Mouse (Mus musculus): ENCODE results near the gene Pdzd8. TPM values are rescaled to one million over a fixed set of nuclear protein-coding genes. Genes with fewer than 3 reads are reported as not detected.

The Pdzd8 gene
- polyA plus RNA-seq, 1 experiment from 2014 or later = 16.5 TPM

GRCm38 (mm10) chr19:59344304-59344711, 1.3 kb downstream of the Pdzd8 start:
- DNase-seq (peak; percentile 58), ATAC-seq (ENCODE audit: insufficient read depth) (no peak)
- H3K27me3 ChIP-seq (ENCODE audit: insufficient read depth, low read length) = no peaks in the 10 kb centered on the region
- H3K36me3 ChIP-seq (ENCODE audit: insufficient read depth) = no peaks in the 10 kb centered on the region
- H3K27ac ChIP-seq (ENCODE audit: low read depth) = no peak overlapping the region
- no peaks in the 10 kb centered on the region for H3K9me3 ChIP-seq (ENCODE audit: low read depth, low read length)
- peak overlapping the region; percentile 98 for H3K4me2 ChIP-seq
- H3K4me1 ChIP-seq (ENCODE audit: insufficient read depth) = peaks cover 6% of the 10 kb centered on the region
- peak overlapping the region; percentile 91 for H3K9ac ChIP-seq
- under 1% methylated on average over 14 of the region's 14 CpGs for WGBS
- TF ChIP-seq CTCF (IDR thresholded peaks at IDR 0.05; ENCODE audit: low read depth) = no peak
- peak overlapping the region; percentile 91 for H3K4me3 ChIP-seq (ENCODE audit: low read depth, low read length)

DNA sequence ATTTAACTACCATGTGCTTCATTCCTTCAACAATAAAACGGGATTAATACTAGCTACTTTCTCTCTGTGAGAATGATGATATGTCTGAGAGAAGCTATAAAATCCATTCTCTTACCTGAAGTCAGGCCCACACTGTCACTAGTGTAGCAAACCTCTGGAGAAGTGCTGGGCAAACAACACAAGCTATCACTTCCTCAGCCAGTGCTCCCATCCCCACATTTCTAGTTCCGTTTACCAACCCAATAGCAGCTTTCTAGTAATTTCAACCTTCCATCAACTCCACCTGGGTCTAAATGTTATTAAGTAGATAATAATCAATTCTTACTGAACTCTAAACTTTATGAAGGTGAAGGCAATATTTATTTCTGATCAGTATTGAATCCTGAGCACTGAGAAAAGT, 2.6 kb downstream of the Pdzd8 start:
- H3K4me3 ChIP-seq (ENCODE audit: low read depth, low read length) = peak overlapping the region; percentile 91
- no peak overlapping the region for H3K27ac ChIP-seq (ENCODE audit: low read depth)
- DNase-seq = no peak
- no peaks in the 10 kb centered on the region for H3K27me3 ChIP-seq (ENCODE audit: insufficient read depth, low read length)
- peaks cover 6% of the 10 kb centered on the region for H3K4me1 ChIP-seq (ENCODE audit: insufficient read depth)
- no peak for TF ChIP-seq CTCF (IDR thresholded peaks at IDR 0.05; ENCODE audit: low read depth)
- WGBS = 25% methylated on average over 2 of the region's 2 CpGs
- ATAC-seq (ENCODE audit: insufficient read depth) = no peak
- no peaks in the 10 kb centered on the region for H3K36me3 ChIP-seq (ENCODE audit: insufficient read depth)
- no peaks in the 10 kb centered on the region for H3K9me3 ChIP-seq (ENCODE audit: low read depth, low read length)
- H3K4me2 ChIP-seq = peak overlapping the region; percentile 98
- peak overlapping the region; percentile 91 for H3K9ac ChIP-seq

- no peak for TF ChIP-seq CTCF (IDR thresholded peaks at IDR 0.05; ENCODE audit: low read depth)
- 73% methylated on average over 3 of the region's 3 CpGs for WGBS
- DNase-seq (no peak), ATAC-seq (ENCODE audit: insufficient read depth) (no peak)
- Histone ChIP-seq H3K4me1 (ENCODE audit: insufficient read depth) (peaks cover 6% of the 10 kb centered on the region), H3K9me3 (ENCODE audit: low read depth, low read length) (no peaks in the 10 kb centered on the region), H3K4me2 (no peak overlapping the region), H3K27ac (ENCODE audit: low read depth) (no peak overlapping the region), H3K36me3 (ENCODE audit: insufficient read depth) (no peaks in the 10 kb centered on the region), H3K4me3 (ENCODE audit: low read depth, low read length) (no peak overlapping the region), H3K9ac (no peak overlapping the region), H3K27me3 (ENCODE audit: insufficient read depth, low read length) (no peaks in the 10 kb centered on the region)
Measured at GRCm38 (mm10) chr19:59339908-59340307, 5.7 kb downstream of the Pdzd8 start.

GRCm38 (mm10) chr19:59337872-59338681, 7.5 kb downstream of the Pdzd8 start:
- Histone ChIP-seq H3K36me3 (ENCODE audit: insufficient read depth) (no peaks in the 10 kb centered on the region), H3K27me3 (ENCODE audit: insufficient read depth, low read length) (no peaks in the 10 kb centered on the region), H3K9ac (no peak overlapping the region), H3K4me3 (ENCODE audit: low read depth, low read length) (no peak overlapping the region), H3K27ac (ENCODE audit: low read depth) (no peak overlapping the region), H3K4me1 (ENCODE audit: insufficient read depth) (peaks cover 6% of the 10 kb centered on the region; the same call in 1 of the 2 replicates), H3K9me3 (ENCODE audit: low read depth, low read length) (no peaks in the 10 kb centered on the region), H3K4me2 (no peak overlapping the region)
- no peak for ATAC-seq (ENCODE audit: insufficient read depth)
- no peak for TF ChIP-seq CTCF (IDR thresholded peaks at IDR 0.05; ENCODE audit: low read depth)
- WGBS = 83% methylated on average over 3 of the region's 3 CpGs
- DNase-seq = no peak

GRCm38 (mm10) chr19:59336655-59337054, 8.9 kb downstream of the Pdzd8 start:
- H3K27me3 ChIP-seq (ENCODE audit: insufficient read depth, low read length) = no peaks in the 10 kb centered on the region
- H3K4me1 ChIP-seq (ENCODE audit: insufficient read depth) = no peaks in the 10 kb centered on the region
- no peaks in the 10 kb centered on the region for H3K36me3 ChIP-seq (ENCODE audit: insufficient read depth)
- H3K4me2 ChIP-seq = no peak overlapping the region
- ATAC-seq (ENCODE audit: insufficient read depth) (no peak), DNase-seq (no peak)
- no peak for TF ChIP-seq CTCF (IDR thresholded peaks at IDR 0.05; ENCODE audit: low read depth)
- WGBS = 93% methylated on average over 1 of the region's 1 CpGs
- no peaks in the 10 kb centered on the region for H3K9me3 ChIP-seq (ENCODE audit: low read depth, low read length)
- H3K9ac ChIP-seq = no peak overlapping the region
- H3K27ac ChIP-seq (ENCODE audit: low read depth) = no peak overlapping the region
- no peak overlapping the region for H3K4me3 ChIP-seq (ENCODE audit: low read depth, low read length)

DNA sequence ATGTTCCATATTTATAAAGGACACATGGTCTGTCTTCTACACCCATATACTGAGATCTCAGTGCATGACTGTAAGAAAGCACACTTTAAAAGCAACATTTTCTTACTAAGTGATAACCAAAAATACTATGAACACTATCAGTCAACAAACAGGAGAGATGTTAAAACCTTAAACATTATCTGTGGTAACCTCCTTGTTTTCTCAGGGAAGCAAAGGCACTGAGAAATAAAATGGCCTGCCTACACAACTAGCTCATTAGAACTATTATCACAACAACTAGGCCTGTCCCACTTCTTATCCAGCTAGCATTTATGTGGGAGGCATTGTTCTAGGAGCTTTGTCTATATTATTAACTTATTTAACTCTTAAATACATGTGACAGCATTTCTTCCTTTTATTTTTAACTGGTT, 14.8 kb downstream of the Pdzd8 start:
- Histone ChIP-seq H3K27ac (ENCODE audit: low read depth) (no peak overlapping the region), H3K36me3 (ENCODE audit: insufficient read depth) (no peaks in the 10 kb centered on the region; the same call in 1 of the 2 replicates), H3K9me3 (ENCODE audit: low read depth, low read length) (no peaks in the 10 kb centered on the region), H3K4me3 (ENCODE audit: low read depth, low read length) (no peak overlapping the region), H3K27me3 (ENCODE audit: insufficient read depth, low read length) (no peaks in the 10 kb centered on the region), H3K9ac (no peak overlapping the region), H3K4me1 (ENCODE audit: insufficient read depth) (no peaks in the 10 kb centered on the region), H3K4me2 (no peak overlapping the region)
- no peak for ATAC-seq (ENCODE audit: insufficient read depth)
- no peak for TF ChIP-seq CTCF (IDR thresholded peaks at IDR 0.05; ENCODE audit: low read depth)
- DNase-seq = no peak

DNA sequence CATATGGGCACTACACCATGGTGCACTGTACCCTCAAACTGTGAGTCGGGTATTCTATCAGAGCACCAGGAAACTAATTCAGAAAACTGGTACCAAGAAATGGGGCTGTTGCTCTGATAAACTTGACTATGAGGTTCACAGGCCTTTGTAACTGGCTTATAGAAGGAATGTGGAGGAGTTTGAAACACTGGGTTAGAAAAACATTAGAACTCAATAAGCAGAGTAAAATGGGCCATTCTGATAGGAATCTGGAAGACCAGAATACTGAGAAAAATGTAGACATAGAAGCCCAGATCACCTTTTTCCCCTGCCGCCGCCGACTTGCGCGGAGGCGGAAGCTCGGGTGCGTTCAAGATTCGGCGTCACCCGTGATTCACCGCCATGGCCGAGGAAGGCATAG, 23.6 kb downstream of the Pdzd8 start, which contains the start of gene Rps12-ps3:
Gene Rps12-ps3, plus strand, starts transcription at position 301 of the 400 bp plus-strand sequence.
- WGBS = 97% methylated on average over 11 of the region's 14 CpGs

More for the DNA sequence above, 23.6 kb downstream of the Pdzd8 start, which contains the start of gene Rps12-ps3:
- Histone ChIP-seq H3K4me2 (no peak within 1 kb of the TSS), H3K9ac (no peak within 1 kb of the TSS), H3K4me3 (ENCODE audit: low read depth, low read length) (no peak within 1 kb of the TSS), H3K4me1 (ENCODE audit: insufficient read depth) (no peaks in the 10 kb centered on the region), H3K27me3 (ENCODE audit: insufficient read depth, low read length) (no peaks in the 10 kb centered on the region), H3K27ac (ENCODE audit: low read depth) (no peak within 1 kb of the TSS), H3K9me3 (ENCODE audit: low read depth, low read length) (no peaks in the 10 kb centered on the region), H3K36me3 (ENCODE audit: insufficient read depth) (peaks cover 2% of the 10 kb centered on the region; the same call in 1 of the 2 replicates)
- ATAC-seq (ENCODE audit: insufficient read depth) (no peak), DNase-seq (no peak)
- no peak for TF ChIP-seq CTCF (IDR thresholded peaks at IDR 0.05; ENCODE audit: low read depth)

All from lung, embryonic 14.5 days (tissue).